8 mouse cellular contexts compared by ENCODE assay signal in genomic region chrX:158043844-158044140, GRCm38 (mm10). TPM values are rescaled to one million over a fixed set of nuclear protein-coding genes. Genes with fewer than 3 reads are reported as not detected.
A peak's percentile ranks its signal among the peaks of the same experiment; 100 is the strongest.
DNase-seq lines count a peak whose midpoint lies in the region; ATAC-seq and TF ChIP-seq lines count a peak whose summit lies in the region.

No protein-coding gene starts in this region.

- H3K4me2 ChIP-seq in heart, postnatal 0 days (ENCODE audit: low read depth, low read length), result peak overlapping the region; percentile 85
- H3K4me2 ChIP-seq in forebrain, postnatal 0 days (ENCODE audit: low read depth), result peak overlapping the region; percentile 58

- intact Hi-C loops in heart, postnatal 14 days (cut with DNase I), result no loop called here

- H3K9ac ChIP-seq in heart, postnatal 0 days (replicated peaks; ENCODE audit: low read depth, low read length), result no peak overlapping the region
- H3K9ac ChIP-seq in forebrain, postnatal 0 days, result peak overlapping the region; percentile 77

- no peak overlapping the region for H3K27ac ChIP-seq in heart, postnatal 0 days (ENCODE audit: low read depth)
- no peak overlapping the region for H3K27ac ChIP-seq in brown adipose tissue, adult 24 weeks (replicated peaks; ENCODE audit: low read depth, low read length)
- H3K27ac ChIP-seq in forebrain, postnatal 0 days (ENCODE audit: low read depth, low read length), result peak overlapping the region; percentile 85

- ATAC-seq in heart, postnatal 0 days (ENCODE audit: insufficient read depth, low read depth), result no peak
- ATAC-seq in forebrain, postnatal 0 days, result no peak
- ATAC-seq in megakaryocyte-erythroid progenitor cell, adult 5-6 weeks (replicated peaks; ENCODE audit: low FRiP score, low TSS enrichment, poor library complexity, severe bottlenecking), result 0 out of 2 replicates have a peak, but pooled peaks have one; percentile 26

- whole genome bisulfite sequencing in heart, postnatal 0 days, result 28% methylated on average over 13 of the region's 13 CpGs
- WGBS in forebrain, postnatal 0 days, result 32% methylated on average over 13 of the region's 13 CpGs

- H3K9me3 ChIP-seq in heart, postnatal 0 days (replicated peaks; ENCODE audit: control insufficient read depth, low read length), result no peaks in the 10 kb centered on the region
- H3K9me3 ChIP-seq in forebrain, postnatal 0 days (ENCODE audit: low read length), result no peaks in the 10 kb centered on the region

- TF ChIP-seq CTCF in heart, postnatal 0 days (IDR thresholded peaks at IDR 0.05; ENCODE audit: low read depth), result no peak
- TF ChIP-seq CTCF in forebrain, postnatal 0 days (IDR thresholded peaks at IDR 0.05; ENCODE audit: low read depth), result no peak

- peaks cover 7% of the 10 kb centered on the region; the same call in 1 of the 2 replicates for H3K27me3 ChIP-seq in heart, postnatal 0 days (ENCODE audit: control insufficient read depth, insufficient read depth, low read length)
- no peaks in the 10 kb centered on the region for H3K27me3 ChIP-seq in forebrain, postnatal 0 days (ENCODE audit: insufficient read depth, low read length)

- H3K4me1 ChIP-seq in heart, postnatal 0 days (ENCODE audit: control insufficient read depth, insufficient read depth), result no peaks in the 10 kb centered on the region
- H3K4me1 ChIP-seq in brown adipose tissue, adult 24 weeks (ENCODE audit: control insufficient read depth, insufficient read depth, insufficient read length, low read length), result no peaks in the 10 kb centered on the region
- H3K4me1 ChIP-seq in forebrain, postnatal 0 days (ENCODE audit: insufficient read depth), result no peaks in the 10 kb centered on the region

- no peaks in the 10 kb centered on the region for H3K36me3 ChIP-seq in heart, postnatal 0 days (replicated peaks; ENCODE audit: control insufficient read depth, insufficient read depth, low read length)
- H3K36me3 ChIP-seq in forebrain, postnatal 0 days (ENCODE audit: insufficient read depth), result no peaks in the 10 kb centered on the region

- no peak for TF ChIP-seq EP300 in heart, postnatal 0 days (IDR thresholded peaks at IDR 0.05; ENCODE audit: low read depth)

- no peak for DNase-seq in heart, postnatal 0 days (ENCODE audit: low spot score)
- no peak for DNase-seq in heart, postnatal 14 days
- DNase-seq in forebrain, postnatal 0 days, result peak; percentile 49
- DNase-seq in left cerebral cortex, adult 9 months (ENCODE audit: low spot score in 2 of 2), result no peak
- no peak for DNase-seq in spleen, postnatal 4 days (ENCODE audit: low spot score in 2 of 2)
- DNase-seq in urinary bladder, postnatal 14 days (ENCODE audit: low spot score), result no peak

- H3K4me3 ChIP-seq in heart, postnatal 0 days (ENCODE audit: low read depth, low read length), result peak overlapping the region; percentile 59
- peak overlapping the region; percentile 49; the same call in 1 of the 2 replicates for H3K4me3 ChIP-seq in brown adipose tissue, adult 24 weeks (ENCODE audit: insufficient read depth, low read depth, low read length)
- H3K4me3 ChIP-seq in forebrain, postnatal 0 days (ENCODE audit: low read depth, low read length), result peak overlapping the region; percentile 60

RNA-seq across cellular contexts. Expression of gene Cnksr2, which starts 0.7 kb away (rescaled TPM):
- total RNA-seq in heart, postnatal 0 days (2014; rRNA removed; ENCODE audit: low replicate concordance), result not detected in 2 replicates
- 0.03 and 0.05 TPM in 2 replicates for polyA plus RNA-seq in heart, postnatal 0 days (2015; fragmentation: Nextera tagmentation; extraction: Ambion mirVana)
- under 1 TPM in 1 of 2 experiments, not detected in 1; 0.17 TPM for total RNA-seq in heart, postnatal 14 days (2021)
- polyA plus RNA-seq in brown adipose tissue, adult 24 weeks (2012; ENCODE audit: insufficient read depth, insufficient read length, missing spikeins), result 0.24 TPM in 1 of 2 replicates, not detected in the other
- total RNA-seq in forebrain, postnatal 0 days (2014; rRNA removed), result 34.9 and 47.9 TPM in 2 replicates
- 13.5 and 17.1 TPM in 2 replicates for polyA plus RNA-seq in forebrain, postnatal 0 days (2015; fragmentation: Nextera tagmentation; extraction: Ambion mirVana)
- total RNA-seq in megakaryocyte-erythroid progenitor cell, adult 5-6 weeks (2014; fragmentation: Nextera tagmentation), result not detected in 2 replicates
- total RNA-seq in megakaryocyte-erythroid progenitor cell, adult 5-6 weeks (2017), result 0.50 TPM in 1 of 2 replicates, not detected in the other

Comparison
In these comparisons a context has a peak if more than half of its experiments do, and no peak if none do; other contexts are left out.
1. RNA of gene Cnksr2, which starts 0.7 kb away (total RNA-seq): 34.9 to 47.9 TPM in forebrain, postnatal 0 days; 0.17 TPM in heart, postnatal 14 days, not detected in heart, postnatal 0 days and 0.50 TPM in megakaryocyte-erythroid progenitor cell, adult 5-6 weeks; every median in the first group is over 10 times any median in the second.
2. Peak in every context shown above with its lines, with median percentiles within 50 percentile points of each other: H3K4me3 ChIP-seq.